Mouse (Mus musculus) liver, embryonic 14.5 days (tissue): Measurements from ENCODE around the gene Atxn1.

Source experiments
- CTCF ChIP-seq: IDR thresholded peaks from 2 replicates; pipeline ENCODE4 v1.5.1; 2016; ENCODE audit warnings: antibody characterized with exemption, low read depth, control low read depth
- EP300 ChIP-seq: IDR thresholded peaks from 2 replicates; pipeline ENCODE4 v1.6.1; 2016; ENCODE audit warnings: antibody characterized with exemption, low read depth

- TF ChIP-seq CTCF: peak; percentile 49
- TF ChIP-seq EP300: no peak
These were observed 381.7 kb downstream of the Atxn1 start for GRCm38 (mm10) chr13:45583061-45583460.
